Mouse (Mus musculus): ENCODE measurements around the gene Stmn1. TPM values are rescaled to one million over a fixed set of nuclear protein-coding genes. Genes with fewer than 3 reads are reported as not detected.

Stmn1 gene
- polyA plus RNA-seq, 1 experiment from 2014 or later: 360 TPM

- no peaks in the 10 kb centered on the region for H3K9me3 ChIP-seq (replicated peaks; ENCODE audit: control insufficient read depth, low read length)
- WGBS (ENCODE audit: insufficient replicate concordance): under 1% methylated on average over 31 of the region's 31 CpGs
- peaks cover 14% of the 10 kb centered on the region for H3K4me1 ChIP-seq (ENCODE audit: control insufficient read depth, low read depth, low read length)
- H3K27ac ChIP-seq (ENCODE audit: low read length): no peak overlapping the region; the same call in none of the 2 replicates
- ATAC-seq (ENCODE audit: low read depth): peak; percentile 30
- H3K4me2 ChIP-seq (ENCODE audit: low read depth, low read length): peak overlapping the region; percentile 98
- peaks cover 19% of the 10 kb centered on the region for H3K36me3 ChIP-seq (ENCODE audit: control insufficient read depth, insufficient read depth)
- peak overlapping the region; percentile 95 for H3K9ac ChIP-seq (ENCODE audit: low read depth, low read length)
- peak overlapping the region; percentile 99 for H3K4me3 ChIP-seq (ENCODE audit: low read depth, low read length)
- H3K27me3 ChIP-seq (ENCODE audit: control insufficient read depth, insufficient read depth, low read depth, low read length): no peaks in the 10 kb centered on the region
Measured at GRCm38 (mm10) chr4:134467435-134468214, 495 bp upstream of the Stmn1 start.

GRCm38 (mm10) chr4:134468578-134469266 is 602 bp downstream of the Stmn1 start:
- H3K9ac ChIP-seq (ENCODE audit: low read depth, low read length): peak overlapping the region; percentile 95
- 0% methylated on average over 65 of the region's 68 CpGs for WGBS (ENCODE audit: insufficient replicate concordance)
- peak overlapping the region; percentile 92 for H3K27ac ChIP-seq (ENCODE audit: low read length)
- H3K9me3 ChIP-seq (replicated peaks; ENCODE audit: control insufficient read depth, low read length): no peaks in the 10 kb centered on the region
- H3K4me2 ChIP-seq (ENCODE audit: low read depth, low read length): peak overlapping the region; percentile 98
- peak overlapping the region; percentile 99 for H3K4me3 ChIP-seq (ENCODE audit: low read depth, low read length)
- ATAC-seq (ENCODE audit: low read depth): peak; percentile 84
- H3K4me1 ChIP-seq (ENCODE audit: control insufficient read depth, low read depth, low read length): peaks cover 14% of the 10 kb centered on the region
- no peaks in the 10 kb centered on the region for H3K27me3 ChIP-seq (ENCODE audit: control insufficient read depth, insufficient read depth, low read depth, low read length)
- peaks cover 26% of the 10 kb centered on the region for H3K36me3 ChIP-seq (ENCODE audit: control insufficient read depth, insufficient read depth)

GRCm38 (mm10) chr4:134469341-134469796 is 1.2 kb downstream of the Stmn1 start:
- peak overlapping the region; percentile 99 for H3K4me3 ChIP-seq (ENCODE audit: low read depth, low read length)
- H3K4me1 ChIP-seq (ENCODE audit: control insufficient read depth, low read depth, low read length): peaks cover 14% of the 10 kb centered on the region
- H3K9ac ChIP-seq (ENCODE audit: low read depth, low read length): peak overlapping the region; percentile 47
- ATAC-seq (ENCODE audit: low read depth): peak; percentile 11; the same call in 1 of the 2 replicates
- peak overlapping the region; percentile 46 for H3K27ac ChIP-seq (ENCODE audit: low read length)
- 16% methylated on average over 6 of the region's 6 CpGs for WGBS (ENCODE audit: insufficient replicate concordance)
- peaks cover 32% of the 10 kb centered on the region for H3K36me3 ChIP-seq (ENCODE audit: control insufficient read depth, insufficient read depth)
- no peaks in the 10 kb centered on the region for H3K27me3 ChIP-seq (ENCODE audit: control insufficient read depth, insufficient read depth, low read depth, low read length)
- H3K4me2 ChIP-seq (ENCODE audit: low read depth, low read length): peak overlapping the region; percentile 98
- H3K9me3 ChIP-seq (replicated peaks; ENCODE audit: control insufficient read depth, low read length): no peaks in the 10 kb centered on the region

- Histone ChIP-seq H3K36me3 (ENCODE audit: control insufficient read depth, insufficient read depth) (peaks cover 38% of the 10 kb centered on the region), H3K4me1 (ENCODE audit: control insufficient read depth, low read depth, low read length) (peaks cover 14% of the 10 kb centered on the region), H3K9me3 (replicated peaks; ENCODE audit: control insufficient read depth, low read length) (no peaks in the 10 kb centered on the region), H3K27me3 (ENCODE audit: control insufficient read depth, insufficient read depth, low read depth, low read length) (no peaks in the 10 kb centered on the region), H3K4me2 (ENCODE audit: low read depth, low read length) (peak overlapping the region; percentile 98), H3K9ac (ENCODE audit: low read depth, low read length) (no peak overlapping the region), H3K4me3 (ENCODE audit: low read depth, low read length) (peak overlapping the region; percentile 99), H3K27ac (ENCODE audit: low read length) (no peak overlapping the region)
- no peak for ATAC-seq (ENCODE audit: low read depth)
- 75% methylated on average over 3 of the region's 3 CpGs for WGBS (ENCODE audit: insufficient replicate concordance)
Measured at GRCm38 (mm10) chr4:134469985-134470384, 1.9 kb downstream of the Stmn1 start.

- ATAC-seq (ENCODE audit: low read depth): no peak
- H3K4me1 ChIP-seq (ENCODE audit: control insufficient read depth, low read depth, low read length): peaks cover 14% of the 10 kb centered on the region
- H3K9ac ChIP-seq (ENCODE audit: low read depth, low read length): no peak overlapping the region
- H3K4me3 ChIP-seq (ENCODE audit: low read depth, low read length): no peak overlapping the region
- no peak overlapping the region for H3K27ac ChIP-seq (ENCODE audit: low read length)
- peaks cover 41% of the 10 kb centered on the region for H3K36me3 ChIP-seq (ENCODE audit: control insufficient read depth, insufficient read depth)
- H3K27me3 ChIP-seq (ENCODE audit: control insufficient read depth, insufficient read depth, low read depth, low read length): no peaks in the 10 kb centered on the region
- no peaks in the 10 kb centered on the region for H3K9me3 ChIP-seq (replicated peaks; ENCODE audit: control insufficient read depth, low read length)
- no peak overlapping the region for H3K4me2 ChIP-seq (ENCODE audit: low read depth, low read length)
Measured at GRCm38 (mm10) chr4:134471469-134471868, 3.3 kb downstream of the Stmn1 start.

- Histone ChIP-seq H3K36me3 (ENCODE audit: control insufficient read depth, insufficient read depth) (peaks cover 41% of the 10 kb centered on the region), H3K27ac (ENCODE audit: low read length) (no peak overlapping the region), H3K4me3 (ENCODE audit: low read depth, low read length) (no peak overlapping the region), H3K4me1 (ENCODE audit: control insufficient read depth, low read depth, low read length) (peaks cover 10% of the 10 kb centered on the region), H3K27me3 (ENCODE audit: control insufficient read depth, insufficient read depth, low read depth, low read length) (no peaks in the 10 kb centered on the region), H3K9me3 (replicated peaks; ENCODE audit: control insufficient read depth, low read length) (no peaks in the 10 kb centered on the region), H3K9ac (ENCODE audit: low read depth, low read length) (no peak overlapping the region), H3K4me2 (ENCODE audit: low read depth, low read length) (no peak overlapping the region)
- ATAC-seq (ENCODE audit: low read depth): no peak
- WGBS (ENCODE audit: insufficient replicate concordance): 79% methylated on average over 4 of the region's 4 CpGs
Measured at GRCm38 (mm10) chr4:134473764-134474163, 5.6 kb downstream of the Stmn1 start.

GRCm38 (mm10) chr4:134474240-134474639 is 6.1 kb downstream of the Stmn1 start:
- peaks cover 41% of the 10 kb centered on the region for H3K36me3 ChIP-seq (ENCODE audit: control insufficient read depth, insufficient read depth)

GRCm38 (mm10) chr4:134476899-134477298 is 8.8 kb downstream of the Stmn1 start:
- H3K9me3 ChIP-seq (replicated peaks; ENCODE audit: control insufficient read depth, low read length): no peaks in the 10 kb centered on the region
- H3K27me3 ChIP-seq (ENCODE audit: control insufficient read depth, insufficient read depth, low read depth, low read length): no peaks in the 10 kb centered on the region
- 83% methylated on average over 8 of the region's 8 CpGs for WGBS (ENCODE audit: insufficient replicate concordance)
- no peak for ATAC-seq (ENCODE audit: low read depth)
- H3K4me2 ChIP-seq (ENCODE audit: low read depth, low read length): no peak overlapping the region
- H3K27ac ChIP-seq (ENCODE audit: low read length): no peak overlapping the region
- H3K4me3 ChIP-seq (ENCODE audit: low read depth, low read length): no peak overlapping the region
- H3K36me3 ChIP-seq (ENCODE audit: control insufficient read depth, insufficient read depth): peaks cover 28% of the 10 kb centered on the region
- H3K9ac ChIP-seq (ENCODE audit: low read depth, low read length): no peak overlapping the region
- peaks cover 4% of the 10 kb centered on the region for H3K4me1 ChIP-seq (ENCODE audit: control insufficient read depth, low read depth, low read length)

More at GRCm38 (mm10) chr4:134474240-134474639, 6.1 kb downstream of the Stmn1 start:
- Histone ChIP-seq H3K9me3 (replicated peaks; ENCODE audit: control insufficient read depth, low read length) (no peaks in the 10 kb centered on the region), H3K4me3 (ENCODE audit: low read depth, low read length) (no peak overlapping the region), H3K27me3 (ENCODE audit: control insufficient read depth, insufficient read depth, low read depth, low read length) (no peaks in the 10 kb centered on the region), H3K27ac (ENCODE audit: low read length) (no peak overlapping the region), H3K4me2 (ENCODE audit: low read depth, low read length) (no peak overlapping the region), H3K9ac (ENCODE audit: low read depth, low read length) (no peak overlapping the region), H3K4me1 (ENCODE audit: control insufficient read depth, low read depth, low read length) (peaks cover 10% of the 10 kb centered on the region)
- WGBS (ENCODE audit: insufficient replicate concordance): 87% methylated on average over 8 of the region's 8 CpGs
- ATAC-seq (ENCODE audit: low read depth): no peak

- ATAC-seq (ENCODE audit: low read depth): peak; percentile 73
- peaks cover 4% of the 10 kb centered on the region for H3K4me1 ChIP-seq (ENCODE audit: control insufficient read depth, low read depth, low read length)
- H3K27me3 ChIP-seq (ENCODE audit: control insufficient read depth, insufficient read depth, low read depth, low read length): no peaks in the 10 kb centered on the region; the same call in 1 of the 2 replicates
- no peak overlapping the region for H3K4me3 ChIP-seq (ENCODE audit: low read depth, low read length)
- no peak overlapping the region for H3K4me2 ChIP-seq (ENCODE audit: low read depth, low read length)
- no peaks in the 10 kb centered on the region for H3K9me3 ChIP-seq (replicated peaks; ENCODE audit: control insufficient read depth, low read length)
- WGBS (ENCODE audit: insufficient replicate concordance): 4% methylated on average over 9 of the region's 9 CpGs
- H3K36me3 ChIP-seq (ENCODE audit: control insufficient read depth, insufficient read depth): peaks cover 18% of the 10 kb centered on the region
- no peak overlapping the region for H3K9ac ChIP-seq (ENCODE audit: low read depth, low read length)
- no peak overlapping the region for H3K27ac ChIP-seq (ENCODE audit: low read length)
Measured at GRCm38 (mm10) chr4:134478031-134478430, 9.9 kb downstream of the Stmn1 start.
